Mouse (Mus musculus): ENCODE measurements around the gene Pygo2.
A peak's percentile ranks its signal among the peaks of the same experiment; 100 is the strongest.
"Not testable (repeated sequence)": the region's sequence is repeated elsewhere in the genome, so short reads cannot be mapped to it uniquely, and the experiment has no call there.

Gene Pygo2

GRCm38 (mm10) chr3:89421002-89421774, 8.8 kb upstream of the Pygo2 start:
- peak; percentile 70 to 72 for DNase-seq

GRCm38 (mm10) chr3:89421810-89422473, 8.1 kb upstream of the Pygo2 start:
- peak; percentile 37 to 45 for DNase-seq

- no peak for DNase-seq
Observed at GRCm38 (mm10) chr3:89422556-89423205, 7.3 kb upstream of the Pygo2 start.

GRCm38 (mm10) chr3:89424416-89425140, 5.4 kb upstream of the Pygo2 start:
- no peak for DNase-seq

GRCm38 (mm10) chr3:89425141-89425525, 4.9 kb upstream of the Pygo2 start:
- DNase-seq, result no peak

- DNase-seq, result no peak
Observed at GRCm38 (mm10) chr3:89425876-89426275, 4.1 kb upstream of the Pygo2 start.

- DNase-seq, result not testable (repeated sequence)
Observed at GRCm38 (mm10) chr3:89429021-89429420, 993 bp upstream of the Pygo2 start.

- DNase-seq, result peak in 1 of 2 experiments; percentile 23
Observed at GRCm38 (mm10) chr3:89432606-89433005, 2.6 kb downstream of the Pygo2 start.

GRCm38 (mm10) chr3:89434532-89434931, 4.5 kb downstream of the Pygo2 start:
- no peak for DNase-seq

GRCm38 (mm10) chr3:89435041-89435440, 5.0 kb downstream of the Pygo2 start:
- DNase-seq, result peak in 1 of 2 experiments; percentile 36

GRCm38 (mm10) chr3:89436176-89437113, 6.4 kb downstream of the Pygo2 start, which contains the start of gene Pbxip1:
Gene Pbxip1 (plus strand): TSS chr3:89436706.
- DNase-seq, result peak in 1 of 2 experiments; percentile 43

GRCm38 (mm10) chr3:89437269-89437668, 7.3 kb downstream of the Pygo2 start:
- no peak for DNase-seq

GRCm38 (mm10) chr3:89440691-89441090, 10.7 kb downstream of the Pygo2 start:
- peak; percentile 47 to 54 for DNase-seq

- peak; percentile 59 to 70 for DNase-seq
Observed at GRCm38 (mm10) chr3:89448720-89449537, 18.9 kb downstream of the Pygo2 start.

GRCm38 (mm10) chr3:89449541-89449940, 19.5 kb downstream of the Pygo2 start:
- DNase-seq, result peak; percentile 84 to 86

GRCm38 (mm10) chr3:89451916-89452315, 21.9 kb downstream of the Pygo2 start:
- DNase-seq, result no peak

GRCm38 (mm10) chr3:89454401-89455177, 24.6 kb downstream of the Pygo2 start, which contains the start of gene Pmvk:
Gene Pmvk (plus strand): TSS chr3:89454541.
- DNase-seq, result no peak

- DNase-seq, result no peak
Observed at GRCm38 (mm10) chr3:89455786-89456285, 25.8 kb downstream of the Pygo2 start.

All from cerebellum, postnatal 10 days (tissue).